Mouse (Mus musculus): ENCODE results near the gene Frmd4a.

- TF ChIP-seq CTCF (conservative IDR thresholded peaks at IDR 0.05; ENCODE audit: low read length): no peak
- TF ChIP-seq POU5F1 (IDR thresholded peaks at IDR 0.05; ENCODE audit: borderline replicate concordance, low read length): no peak
- TF ChIP-seq NANOG (IDR thresholded peaks at IDR 0.05; ENCODE audit: borderline replicate concordance, low read length): no peak
Measured at GRCm38 (mm10) chr2:4473866-4474538, 456.5 kb downstream of the Frmd4a start.
